Mouse (Mus musculus): ENCODE data around the gene Nr5a2. TPM values are rescaled to one million over a fixed set of nuclear protein-coding genes. Genes with fewer than 3 reads are reported as not detected.

Gene Nr5a2
- polyA plus RNA-seq, 1 experiment from 2014 or later: 3.6 TPM

DNA sequence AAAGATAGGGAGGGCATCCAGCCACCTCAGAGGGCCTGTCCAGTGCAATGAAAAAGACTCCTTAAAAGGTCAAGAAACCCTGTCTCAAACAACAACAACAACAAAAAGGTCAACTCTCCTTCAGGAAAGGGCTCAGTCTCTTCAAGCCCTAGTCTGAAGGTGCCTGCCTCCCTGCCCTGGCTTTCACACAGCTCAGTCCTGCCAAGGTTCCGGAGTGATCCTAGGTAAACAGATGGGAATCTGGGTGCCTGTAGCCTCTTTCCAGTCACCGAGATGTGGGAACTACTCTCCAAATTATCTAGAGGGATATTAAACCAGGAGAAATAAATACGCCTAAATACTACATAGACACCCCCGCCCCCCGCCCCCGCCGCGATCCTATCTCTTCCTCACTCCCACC, 2.6 kb downstream of the Nr5a2 start:
- Histone ChIP-seq H3K4me1 (ENCODE audit: insufficient read depth) (0 out of 2 replicates have a peak, but pooled peaks cover 4% of the 10 kb centered on the region), H3K4me2 (no peak overlapping the region), H3K9ac (no peak overlapping the region), H3K9me3 (ENCODE audit: low read depth, low read length) (no peaks in the 10 kb centered on the region), H3K27ac (ENCODE audit: low read depth) (no peak overlapping the region), H3K4me3 (ENCODE audit: low read depth, low read length) (no peak overlapping the region), H3K27me3 (ENCODE audit: insufficient read depth, low read length) (peaks cover 41% of the 10 kb centered on the region), H3K36me3 (ENCODE audit: insufficient read depth) (no peaks in the 10 kb centered on the region)
- 28% methylated on average over 8 of the region's 8 CpGs for WGBS
- no peak; the same call in 1 of the 2 replicates for ATAC-seq (ENCODE audit: insufficient read depth)
- no peak for DNase-seq
- no peak for TF ChIP-seq CTCF (IDR thresholded peaks at IDR 0.05; ENCODE audit: low read depth)

DNA sequence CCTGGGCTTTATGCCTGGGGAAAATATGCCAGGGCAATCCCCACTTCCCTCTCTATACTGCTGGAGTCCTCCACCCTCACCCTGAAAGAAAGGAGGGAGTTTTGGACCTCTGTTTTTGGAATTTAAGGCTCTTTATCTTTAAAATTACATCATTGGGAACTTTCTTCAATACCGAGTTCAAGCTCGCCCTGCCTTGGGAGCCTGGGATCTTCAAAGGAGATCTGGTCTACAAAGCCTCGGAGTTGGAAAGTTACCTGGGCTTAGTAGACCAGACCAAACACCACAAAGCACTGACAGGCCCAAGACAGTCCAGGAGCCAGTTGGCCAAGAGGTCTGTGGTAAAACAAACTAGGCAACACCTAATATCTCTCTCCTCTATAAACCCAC, 6.1 kb downstream of the Nr5a2 start:
- no peak overlapping the region for H3K4me3 ChIP-seq (ENCODE audit: low read depth, low read length)
- no peak for TF ChIP-seq CTCF (IDR thresholded peaks at IDR 0.05; ENCODE audit: low read depth)

GRCm38 (mm10) chr1:136953444-136954107, 6.7 kb downstream of the Nr5a2 start:
- no peak for TF ChIP-seq CTCF (IDR thresholded peaks at IDR 0.05; ENCODE audit: low read depth)
- ATAC-seq (ENCODE audit: insufficient read depth) (no peak), DNase-seq (no peak)
- 2% methylated on average over 15 of the region's 15 CpGs for WGBS
- Histone ChIP-seq H3K4me1 (ENCODE audit: insufficient read depth) (0 out of 2 replicates have a peak, but pooled peaks cover 4% of the 10 kb centered on the region), H3K4me3 (ENCODE audit: low read depth, low read length) (no peak overlapping the region), H3K27ac (ENCODE audit: low read depth) (no peak overlapping the region), H3K4me2 (peak overlapping the region; percentile 74), H3K27me3 (ENCODE audit: insufficient read depth, low read length) (peaks cover 76% of the 10 kb centered on the region), H3K9ac (no peak overlapping the region), H3K36me3 (ENCODE audit: insufficient read depth) (no peaks in the 10 kb centered on the region), H3K9me3 (ENCODE audit: low read depth, low read length) (no peaks in the 10 kb centered on the region)

More for the DNA sequence above, 6.1 kb downstream of the Nr5a2 start:
- H3K9me3 ChIP-seq (ENCODE audit: low read depth, low read length): no peaks in the 10 kb centered on the region
- H3K4me2 ChIP-seq: no peak overlapping the region
- H3K27ac ChIP-seq (ENCODE audit: low read depth): no peak overlapping the region
- H3K27me3 ChIP-seq (ENCODE audit: insufficient read depth, low read length): peaks cover 76% of the 10 kb centered on the region
- 0 out of 2 replicates have a peak, but pooled peaks cover 4% of the 10 kb centered on the region for H3K4me1 ChIP-seq (ENCODE audit: insufficient read depth)
- no peaks in the 10 kb centered on the region for H3K36me3 ChIP-seq (ENCODE audit: insufficient read depth)
- WGBS: 32% methylated on average over 3 of the region's 3 CpGs
- DNase-seq: no peak
- ATAC-seq (ENCODE audit: insufficient read depth): no peak
- H3K9ac ChIP-seq: no peak overlapping the region

GRCm38 (mm10) chr1:136952609-136953311, 7.5 kb downstream of the Nr5a2 start:
- Histone ChIP-seq H3K4me2 (peak overlapping the region; percentile 74), H3K27ac (ENCODE audit: low read depth) (no peak overlapping the region), H3K4me3 (ENCODE audit: low read depth, low read length) (peak overlapping the region; percentile 37), H3K9me3 (ENCODE audit: low read depth, low read length) (no peaks in the 10 kb centered on the region), H3K27me3 (ENCODE audit: insufficient read depth, low read length) (peaks cover 85% of the 10 kb centered on the region), H3K9ac (peak overlapping the region; percentile 25; the same call in 1 of the 2 replicates), H3K36me3 (ENCODE audit: insufficient read depth) (no peaks in the 10 kb centered on the region), H3K4me1 (ENCODE audit: insufficient read depth) (0 out of 2 replicates have a peak, but pooled peaks cover 4% of the 10 kb centered on the region)
- WGBS: 1% methylated on average over 39 of the region's 39 CpGs
- ATAC-seq (ENCODE audit: insufficient read depth) (0 out of 2 replicates have a peak, but pooled peaks have one; percentile 21), DNase-seq (peak; percentile 49)
- TF ChIP-seq CTCF (IDR thresholded peaks at IDR 0.05; ENCODE audit: low read depth): no peak

GRCm38 (mm10) chr1:136951946-136952531, 8.2 kb downstream of the Nr5a2 start:
- H3K9me3 ChIP-seq (ENCODE audit: low read depth, low read length): no peaks in the 10 kb centered on the region
- 4% methylated on average over 17 of the region's 21 CpGs for WGBS
- ATAC-seq (ENCODE audit: insufficient read depth): no peak

GRCm38 (mm10) chr1:136951155-136951650, 9.0 kb downstream of the Nr5a2 start:
- Histone ChIP-seq H3K4me2 (no peak overlapping the region), H3K36me3 (ENCODE audit: insufficient read depth) (no peaks in the 10 kb centered on the region), H3K9ac (no peak overlapping the region), H3K4me1 (ENCODE audit: insufficient read depth) (0 out of 2 replicates have a peak, but pooled peaks cover 4% of the 10 kb centered on the region), H3K27ac (ENCODE audit: low read depth) (no peak overlapping the region), H3K27me3 (ENCODE audit: insufficient read depth, low read length) (peaks cover 98% of the 10 kb centered on the region), H3K9me3 (ENCODE audit: low read depth, low read length) (no peaks in the 10 kb centered on the region), H3K4me3 (ENCODE audit: low read depth, low read length) (no peak overlapping the region)
- WGBS: 23% methylated on average over 3 of the region's 3 CpGs
- no peak for TF ChIP-seq CTCF (IDR thresholded peaks at IDR 0.05; ENCODE audit: low read depth)
- DNase-seq: no peak
- no peak for ATAC-seq (ENCODE audit: insufficient read depth)

More at GRCm38 (mm10) chr1:136951946-136952531, 8.2 kb downstream of the Nr5a2 start:
- peaks cover 92% of the 10 kb centered on the region for H3K27me3 ChIP-seq (ENCODE audit: insufficient read depth, low read length)
- H3K4me3 ChIP-seq (ENCODE audit: low read depth, low read length): peak overlapping the region; percentile 37
- H3K27ac ChIP-seq (ENCODE audit: low read depth): no peak overlapping the region
- 0 out of 2 replicates have a peak, but pooled peaks cover 4% of the 10 kb centered on the region for H3K4me1 ChIP-seq (ENCODE audit: insufficient read depth)
- no peak for DNase-seq
- TF ChIP-seq CTCF (IDR thresholded peaks at IDR 0.05; ENCODE audit: low read depth): no peak
- no peaks in the 10 kb centered on the region for H3K36me3 ChIP-seq (ENCODE audit: insufficient read depth)
- H3K4me2 ChIP-seq: peak overlapping the region; percentile 74
- H3K9ac ChIP-seq: no peak overlapping the region

Measured in lung, embryonic 14.5 days (tissue).